Mouse (Mus musculus): ENCODE data around the gene Tns3. TPM values are rescaled to one million over a fixed set of nuclear protein-coding genes. Genes with fewer than 3 reads are reported as not detected.

Gene Tns3
- polyA plus RNA-seq, 1 experiment from 2014 or later = 18.7 TPM

DNA sequence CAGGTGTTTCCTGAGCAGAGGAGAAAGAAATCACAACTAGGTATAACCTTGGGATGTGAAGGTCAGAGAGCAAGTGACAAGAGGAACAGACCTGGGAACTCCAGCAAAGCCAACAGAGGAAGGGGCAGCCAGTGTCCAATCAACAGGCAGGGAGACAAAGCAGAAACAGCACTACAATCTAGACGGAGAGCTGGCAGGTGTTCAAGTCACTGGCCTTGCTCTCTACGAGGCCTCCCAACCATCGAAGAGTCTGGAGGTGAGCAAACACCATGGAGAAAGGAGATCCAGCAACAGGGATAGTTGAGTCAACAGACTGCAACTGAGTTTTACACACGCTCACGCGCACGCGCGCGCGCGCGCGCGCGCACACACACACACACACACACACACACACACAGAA, 24.6 kb downstream of the Tns3 start:
- H3K9me3 ChIP-seq (ENCODE audit: control insufficient read depth, low read length) = no peaks in the 10 kb centered on the region
- no peak overlapping the region; the same call in 1 of the 2 replicates for H3K27ac ChIP-seq (ENCODE audit: low read length)
- H3K4me2 ChIP-seq (ENCODE audit: low read depth, low read length) = no peak overlapping the region
- ATAC-seq = no peak
- H3K4me1 ChIP-seq (ENCODE audit: control insufficient read depth, insufficient read depth, low read length) = peaks cover 46% of the 10 kb centered on the region
- no peak overlapping the region for H3K4me3 ChIP-seq (ENCODE audit: low read length)
- H3K36me3 ChIP-seq (ENCODE audit: control insufficient read depth, insufficient read depth, low read length) = no peaks in the 10 kb centered on the region
- no peak overlapping the region for H3K9ac ChIP-seq (ENCODE audit: low read depth, low read length)
- no peaks in the 10 kb centered on the region for H3K27me3 ChIP-seq (replicated peaks; ENCODE audit: control insufficient read depth, insufficient read depth, low read length)
- WGBS = 78% methylated on average over 16 of the region's 16 CpGs

- Histone ChIP-seq H3K27me3 (replicated peaks; ENCODE audit: control insufficient read depth, insufficient read depth, low read length) (no peaks in the 10 kb centered on the region), H3K9me3 (ENCODE audit: control insufficient read depth, low read length) (no peaks in the 10 kb centered on the region), H3K36me3 (ENCODE audit: control insufficient read depth, insufficient read depth, low read length) (no peaks in the 10 kb centered on the region), H3K9ac (ENCODE audit: low read depth, low read length) (no peak overlapping the region), H3K4me2 (ENCODE audit: low read depth, low read length) (no peak overlapping the region), H3K4me3 (ENCODE audit: low read length) (no peak overlapping the region), H3K27ac (ENCODE audit: low read length) (no peak overlapping the region; the same call in 1 of the 2 replicates), H3K4me1 (ENCODE audit: control insufficient read depth, insufficient read depth, low read length) (peaks cover 52% of the 10 kb centered on the region)
- no peak for ATAC-seq
- 61% methylated on average over 6 of the region's 6 CpGs for WGBS
Measured at GRCm38 (mm10) chr11:8639007-8639718, 25.2 kb downstream of the Tns3 start.

GRCm38 (mm10) chr11:8637469-8638447, 26.6 kb downstream of the Tns3 start:
- ATAC-seq = no peak
- Histone ChIP-seq H3K9ac (ENCODE audit: low read depth, low read length) (no peak overlapping the region), H3K9me3 (ENCODE audit: control insufficient read depth, low read length) (no peaks in the 10 kb centered on the region), H3K27ac (ENCODE audit: low read length) (no peak overlapping the region), H3K4me1 (ENCODE audit: control insufficient read depth, insufficient read depth, low read length) (peaks cover 54% of the 10 kb centered on the region), H3K36me3 (ENCODE audit: control insufficient read depth, insufficient read depth, low read length) (no peaks in the 10 kb centered on the region), H3K4me2 (ENCODE audit: low read depth, low read length) (no peak overlapping the region), H3K4me3 (ENCODE audit: low read length) (no peak overlapping the region), H3K27me3 (replicated peaks; ENCODE audit: control insufficient read depth, insufficient read depth, low read length) (no peaks in the 10 kb centered on the region)
- 64% methylated on average over 10 of the region's 10 CpGs for WGBS

GRCm38 (mm10) chr11:8636680-8637079, 27.7 kb downstream of the Tns3 start:
- H3K27me3 ChIP-seq (replicated peaks; ENCODE audit: control insufficient read depth, insufficient read depth, low read length) = no peaks in the 10 kb centered on the region
- no peak overlapping the region for H3K27ac ChIP-seq (ENCODE audit: low read length)
- 90% methylated on average over 1 of the region's 1 CpGs for WGBS
- no peak overlapping the region for H3K4me3 ChIP-seq (ENCODE audit: low read length)
- no peak for ATAC-seq
- no peak overlapping the region for H3K9ac ChIP-seq (ENCODE audit: low read depth, low read length)
- no peaks in the 10 kb centered on the region for H3K9me3 ChIP-seq (ENCODE audit: control insufficient read depth, low read length)
- H3K36me3 ChIP-seq (ENCODE audit: control insufficient read depth, insufficient read depth, low read length) = no peaks in the 10 kb centered on the region
- H3K4me1 ChIP-seq (ENCODE audit: control insufficient read depth, insufficient read depth, low read length) = peaks cover 52% of the 10 kb centered on the region
- no peak overlapping the region for H3K4me2 ChIP-seq (ENCODE audit: low read depth, low read length)

DNA sequence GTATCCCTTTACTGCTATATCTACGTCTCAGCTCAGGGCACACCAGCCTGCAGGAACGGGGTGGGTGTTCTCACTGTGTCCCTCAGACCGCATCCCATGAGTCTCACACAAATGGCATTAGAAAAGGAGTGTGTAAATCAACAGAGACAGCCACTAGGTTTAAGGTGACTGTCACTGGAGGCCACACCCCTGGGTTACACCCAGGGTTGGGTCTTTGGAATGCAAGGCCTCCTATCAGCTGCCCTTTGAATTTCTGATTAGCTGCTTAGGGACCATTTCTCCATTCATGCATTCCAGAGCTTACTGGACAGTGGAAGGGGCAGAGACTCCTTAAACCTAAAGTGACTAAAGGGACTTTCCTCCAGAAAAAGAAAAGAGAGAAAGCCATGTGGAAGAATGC, 28.6 kb downstream of the Tns3 start:
- Histone ChIP-seq H3K27me3 (replicated peaks; ENCODE audit: control insufficient read depth, insufficient read depth, low read length) (no peaks in the 10 kb centered on the region), H3K4me1 (ENCODE audit: control insufficient read depth, insufficient read depth, low read length) (peaks cover 43% of the 10 kb centered on the region), H3K36me3 (ENCODE audit: control insufficient read depth, insufficient read depth, low read length) (no peaks in the 10 kb centered on the region), H3K4me3 (ENCODE audit: low read length) (no peak overlapping the region), H3K9ac (ENCODE audit: low read depth, low read length) (no peak overlapping the region), H3K9me3 (ENCODE audit: control insufficient read depth, low read length) (no peaks in the 10 kb centered on the region), H3K27ac (ENCODE audit: low read length) (peak overlapping the region; percentile 52; the same call in 1 of the 2 replicates), H3K4me2 (ENCODE audit: low read depth, low read length) (peak overlapping the region; percentile 14; the same call in 1 of the 2 replicates)
- peak; percentile 52 for ATAC-seq
- WGBS = 62% methylated on average over 3 of the region's 3 CpGs

DNA sequence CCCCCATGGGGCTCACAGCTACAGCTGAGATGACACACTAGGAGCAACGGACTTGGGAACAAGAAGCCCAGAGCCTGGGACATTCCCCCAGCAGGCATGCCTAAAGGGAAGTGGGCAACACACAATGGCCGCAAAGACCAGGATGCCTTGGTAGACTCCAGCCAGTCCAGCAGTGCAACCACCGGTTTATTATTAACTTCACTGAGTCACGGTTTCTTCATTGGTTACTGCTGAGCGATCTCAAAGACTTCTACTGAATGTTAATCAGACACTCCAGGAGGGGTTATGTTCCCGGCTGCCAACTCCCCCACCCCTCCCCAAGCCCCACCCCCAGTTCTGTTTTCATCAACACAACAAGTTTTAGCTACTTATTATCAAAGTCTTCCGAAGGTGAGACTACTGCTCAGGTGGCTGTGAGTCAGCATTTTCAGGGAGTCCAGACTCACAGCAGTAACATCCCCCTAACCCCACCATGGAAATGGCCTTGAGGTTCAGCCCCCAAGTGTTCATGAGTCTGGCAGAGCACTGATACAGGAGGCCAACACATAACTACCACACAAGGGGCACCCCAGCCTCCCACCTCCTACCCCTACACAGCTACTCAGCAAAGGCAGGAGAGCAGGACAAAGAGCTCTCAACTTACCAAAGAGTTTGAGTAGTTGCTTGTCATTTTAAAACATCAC, 29.5 kb downstream of the Tns3 start:
- Histone ChIP-seq H3K9me3 (ENCODE audit: control insufficient read depth, low read length) (no peaks in the 10 kb centered on the region), H3K4me3 (ENCODE audit: low read length) (no peak overlapping the region), H3K4me1 (ENCODE audit: control insufficient read depth, insufficient read depth, low read length) (peaks cover 38% of the 10 kb centered on the region), H3K27ac (ENCODE audit: low read length) (peak overlapping the region; percentile 73), H3K27me3 (replicated peaks; ENCODE audit: control insufficient read depth, insufficient read depth, low read length) (no peaks in the 10 kb centered on the region), H3K36me3 (ENCODE audit: control insufficient read depth, insufficient read depth, low read length) (no peaks in the 10 kb centered on the region), H3K4me2 (ENCODE audit: low read depth, low read length) (no peak overlapping the region), H3K9ac (ENCODE audit: low read depth, low read length) (no peak overlapping the region)
- WGBS = 45% methylated on average over 7 of the region's 7 CpGs
- ATAC-seq = peak; percentile 73

DNA sequence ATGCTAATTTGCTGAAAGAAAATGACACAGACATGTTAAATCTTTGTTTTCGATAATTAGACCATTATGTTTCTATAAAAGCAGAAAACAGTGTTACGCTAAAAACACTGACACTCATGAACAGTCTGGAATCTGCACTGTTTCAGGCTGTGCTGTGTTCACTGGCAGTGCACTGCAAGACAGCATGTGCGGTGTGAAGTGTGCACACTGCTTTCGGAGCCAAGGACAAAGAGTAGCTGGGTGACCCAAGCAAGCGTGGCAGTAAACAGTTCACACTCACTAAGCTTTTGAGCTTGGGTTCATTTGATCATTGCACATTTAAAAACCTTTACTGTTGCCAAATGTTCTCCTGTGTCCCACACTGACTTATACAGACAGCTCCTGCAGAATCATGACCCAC, 32.2 kb downstream of the Tns3 start:
- no peaks in the 10 kb centered on the region for H3K27me3 ChIP-seq (replicated peaks; ENCODE audit: control insufficient read depth, insufficient read depth, low read length)
- H3K9me3 ChIP-seq (ENCODE audit: control insufficient read depth, low read length) = no peaks in the 10 kb centered on the region
- 0 out of 2 replicates have a peak, but pooled peaks cover 2% of the 10 kb centered on the region for H3K36me3 ChIP-seq (ENCODE audit: control insufficient read depth, insufficient read depth, low read length)
- no peak overlapping the region for H3K27ac ChIP-seq (ENCODE audit: low read length)
- no peak for ATAC-seq
- no peak overlapping the region for H3K4me3 ChIP-seq (ENCODE audit: low read length)
- peaks cover 37% of the 10 kb centered on the region for H3K4me1 ChIP-seq (ENCODE audit: control insufficient read depth, insufficient read depth, low read length)
- H3K4me2 ChIP-seq (ENCODE audit: low read depth, low read length) = no peak overlapping the region
- no peak overlapping the region for H3K9ac ChIP-seq (ENCODE audit: low read depth, low read length)
- WGBS = 82% methylated on average over 5 of the region's 5 CpGs

GRCm38 (mm10) chr11:8629862-8630390, 34.4 kb downstream of the Tns3 start:
- Histone ChIP-seq H3K4me3 (ENCODE audit: low read length) (no peak overlapping the region), H3K27me3 (replicated peaks; ENCODE audit: control insufficient read depth, insufficient read depth, low read length) (no peaks in the 10 kb centered on the region), H3K27ac (ENCODE audit: low read length) (no peak overlapping the region), H3K9me3 (ENCODE audit: control insufficient read depth, low read length) (no peaks in the 10 kb centered on the region), H3K4me2 (ENCODE audit: low read depth, low read length) (no peak overlapping the region), H3K9ac (ENCODE audit: low read depth, low read length) (no peak overlapping the region), H3K36me3 (ENCODE audit: control insufficient read depth, insufficient read depth, low read length) (0 out of 2 replicates have a peak, but pooled peaks cover 2% of the 10 kb centered on the region), H3K4me1 (ENCODE audit: control insufficient read depth, insufficient read depth, low read length) (peaks cover 48% of the 10 kb centered on the region)
- no peak for ATAC-seq
- 64% methylated on average over 8 of the region's 8 CpGs for WGBS
